Mouse (Mus musculus): Measurements from ENCODE around the gene Pitpnm2.

Pitpnm2 gene

DNA sequence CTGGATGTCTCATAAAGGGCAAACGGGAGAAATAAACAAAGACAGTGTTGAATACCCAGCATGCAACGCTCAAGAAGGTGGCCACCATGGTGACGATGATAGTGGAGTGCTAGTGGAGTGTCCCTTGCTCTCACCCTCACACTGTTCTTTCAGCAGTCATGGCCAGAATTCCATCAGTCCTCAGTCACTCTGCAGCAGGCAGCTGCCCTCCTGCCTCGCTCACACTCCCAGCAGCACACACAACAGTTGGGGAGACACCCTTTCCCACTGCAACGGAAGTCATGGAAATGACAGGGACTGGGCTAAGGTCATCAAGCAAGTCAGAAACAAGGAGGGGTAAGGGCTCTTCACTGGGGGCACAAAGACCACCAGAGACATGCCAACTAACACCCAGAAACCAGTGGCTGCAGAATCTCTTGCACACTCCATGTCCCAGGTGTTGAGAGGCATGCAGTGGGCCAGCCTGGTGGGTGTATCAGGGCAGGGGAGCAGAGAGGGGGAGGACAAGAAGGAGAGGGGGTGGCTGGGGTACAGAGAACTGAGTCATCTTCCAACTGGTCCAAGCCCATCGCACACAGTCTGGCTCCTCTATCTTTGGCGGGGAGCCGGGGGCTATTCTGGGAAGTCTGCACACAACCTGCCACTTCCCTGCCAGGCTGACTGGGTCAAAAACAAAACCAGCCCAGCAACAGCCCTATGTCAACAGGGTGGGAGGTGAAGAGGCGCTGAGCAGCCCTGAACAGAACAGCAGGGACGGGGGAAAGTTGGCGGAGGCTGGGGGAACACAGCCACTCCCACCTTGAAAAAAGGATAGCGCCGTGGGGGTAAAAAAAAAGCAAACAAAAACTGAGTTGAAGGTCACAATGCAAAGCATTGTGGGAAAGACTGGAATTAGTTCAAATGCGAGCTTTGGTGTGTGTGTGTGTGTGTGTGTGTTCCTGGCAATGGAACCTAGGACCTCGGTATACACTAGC, 76.3 kb downstream of the Pitpnm2 start:
- peak; percentile 83 for DNase-seq

DNA sequence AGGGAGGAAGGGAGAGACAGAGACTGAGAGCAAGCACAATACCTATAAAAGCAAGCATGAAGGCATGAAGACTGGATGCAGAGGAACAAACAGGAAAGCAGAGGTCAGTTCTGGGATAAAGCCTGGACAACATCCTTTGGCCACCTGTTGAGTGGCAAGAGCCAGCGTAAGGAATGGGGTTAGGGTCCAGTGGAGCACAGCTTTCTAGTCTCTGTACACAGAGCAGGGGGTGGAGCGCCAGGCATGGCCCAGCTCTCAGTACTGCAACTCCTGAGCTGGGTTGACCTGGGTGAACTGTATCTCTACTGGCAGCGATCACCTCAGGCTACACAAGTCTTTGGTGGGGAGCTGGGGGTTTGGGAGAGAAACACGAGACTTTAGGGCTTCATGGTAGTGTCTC, 77.3 kb downstream of the Pitpnm2 start:
- no peak for DNase-seq

DNA sequence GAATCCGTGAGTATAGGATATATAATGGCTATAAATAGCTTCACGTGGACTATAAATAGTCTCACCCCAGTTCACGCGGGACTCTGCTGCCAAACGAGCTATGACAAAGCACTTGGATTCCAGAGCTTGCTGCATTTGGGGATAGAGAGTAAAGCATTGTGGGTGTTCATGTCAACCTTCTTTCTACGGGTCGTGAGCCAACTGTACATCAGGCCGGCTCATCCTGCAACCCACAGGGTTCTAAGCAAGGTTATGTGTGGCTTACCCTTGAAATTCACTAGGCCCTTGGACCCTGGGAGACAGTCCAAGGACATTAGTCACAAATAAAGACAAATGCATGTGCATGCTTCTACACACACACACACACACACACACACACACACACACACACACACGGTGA, 77.8 kb downstream of the Pitpnm2 start:
- DNase-seq = no peak

DNA sequence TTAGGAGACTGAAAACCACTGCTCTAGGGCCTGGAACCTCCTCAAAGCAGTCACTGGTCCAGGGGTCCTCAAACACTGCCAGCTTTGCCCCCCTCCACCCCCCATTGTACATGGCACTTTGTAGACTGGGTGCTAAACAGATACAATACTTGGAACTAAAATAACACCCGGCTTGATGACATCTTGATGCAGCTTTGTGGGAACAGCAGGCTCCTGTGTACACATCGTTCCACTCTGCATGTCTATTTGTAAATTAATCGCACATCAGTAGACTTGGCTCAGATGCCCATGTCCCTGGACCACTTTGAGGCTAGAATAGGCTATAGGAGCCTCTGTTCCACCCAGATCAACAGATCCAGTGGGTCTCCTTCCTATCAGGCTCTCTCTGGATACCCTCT, 80.3 kb downstream of the Pitpnm2 start:
- no peak for DNase-seq

DNA sequence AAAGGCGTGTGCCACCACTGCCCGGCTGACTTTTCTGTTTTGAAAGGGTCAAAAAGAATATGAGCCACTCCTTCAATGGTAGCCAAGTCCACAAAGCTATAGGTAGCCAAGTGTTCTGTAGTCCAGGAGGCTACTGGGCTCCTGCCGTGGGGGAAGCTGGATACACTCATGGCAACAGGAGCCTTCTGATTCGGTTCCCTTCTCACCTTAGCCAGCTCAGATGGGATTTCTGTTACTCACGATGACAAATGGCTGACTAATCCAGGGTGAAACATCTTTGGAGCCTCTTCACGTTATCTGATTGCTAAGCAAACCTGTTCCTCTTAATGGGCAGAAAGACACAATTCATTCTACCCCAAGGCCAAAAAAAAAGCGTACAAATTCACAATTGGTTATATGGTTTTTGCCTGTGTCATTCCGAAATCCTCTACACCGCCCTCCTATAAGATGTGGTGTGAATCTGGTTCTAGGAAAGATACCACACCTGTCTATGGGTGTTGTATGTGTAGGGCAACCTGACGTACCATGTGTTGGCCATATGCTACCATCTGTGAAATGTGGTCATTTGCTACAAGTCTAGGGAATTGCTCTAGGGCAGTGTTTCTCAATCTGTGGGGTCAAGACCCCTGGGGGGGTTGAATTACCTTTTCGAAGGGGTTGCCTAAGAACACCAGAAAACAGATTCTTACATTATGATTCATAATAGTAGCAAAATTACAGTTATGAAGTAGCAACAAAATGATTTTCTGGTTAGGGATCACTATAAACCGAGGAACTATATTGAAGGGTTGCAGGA, 80.9 kb downstream of the Pitpnm2 start:
- no peak for DNase-seq

DNA sequence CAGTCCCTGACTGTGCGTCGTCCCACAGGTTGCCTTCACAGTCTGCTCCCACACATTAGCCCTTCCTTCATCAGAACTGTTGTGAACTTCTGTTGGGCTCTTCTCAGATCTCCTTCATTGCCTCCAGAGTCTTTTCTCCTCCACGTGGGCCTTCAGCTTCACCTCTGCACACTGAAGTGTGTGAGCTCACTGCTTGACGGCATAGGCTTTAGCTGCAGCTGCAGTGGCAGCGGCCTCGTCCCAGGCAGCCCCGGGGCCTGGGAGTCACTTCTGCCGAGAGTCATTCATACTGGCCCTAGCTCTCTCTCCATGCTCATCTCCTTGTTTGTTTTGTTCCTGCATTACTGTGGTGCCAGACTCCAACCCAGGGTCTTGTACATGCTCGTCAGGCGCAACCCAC, 81.9 kb downstream of the Pitpnm2 start:
- DNase-seq = no peak

DNA sequence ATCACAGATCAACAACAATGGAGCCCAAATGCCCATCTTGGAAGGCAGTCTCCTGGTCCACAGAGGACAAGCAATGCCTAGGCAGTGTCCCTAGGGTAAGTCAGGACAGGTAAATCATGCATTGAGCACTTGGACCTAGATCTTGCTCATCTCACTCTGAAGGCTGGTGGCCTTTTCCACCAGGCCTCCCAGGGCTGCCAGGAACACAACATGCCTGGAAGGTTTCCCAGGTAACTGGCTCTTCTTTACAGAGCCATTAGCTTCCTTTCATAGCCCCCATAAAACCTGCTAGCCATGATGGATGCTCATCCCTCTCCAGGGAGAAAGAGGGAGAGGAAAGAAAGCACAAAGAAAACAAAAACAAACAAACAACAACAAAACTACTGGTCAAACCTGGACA, 82.8 kb downstream of the Pitpnm2 start:
- DNase-seq = no peak

DNA sequence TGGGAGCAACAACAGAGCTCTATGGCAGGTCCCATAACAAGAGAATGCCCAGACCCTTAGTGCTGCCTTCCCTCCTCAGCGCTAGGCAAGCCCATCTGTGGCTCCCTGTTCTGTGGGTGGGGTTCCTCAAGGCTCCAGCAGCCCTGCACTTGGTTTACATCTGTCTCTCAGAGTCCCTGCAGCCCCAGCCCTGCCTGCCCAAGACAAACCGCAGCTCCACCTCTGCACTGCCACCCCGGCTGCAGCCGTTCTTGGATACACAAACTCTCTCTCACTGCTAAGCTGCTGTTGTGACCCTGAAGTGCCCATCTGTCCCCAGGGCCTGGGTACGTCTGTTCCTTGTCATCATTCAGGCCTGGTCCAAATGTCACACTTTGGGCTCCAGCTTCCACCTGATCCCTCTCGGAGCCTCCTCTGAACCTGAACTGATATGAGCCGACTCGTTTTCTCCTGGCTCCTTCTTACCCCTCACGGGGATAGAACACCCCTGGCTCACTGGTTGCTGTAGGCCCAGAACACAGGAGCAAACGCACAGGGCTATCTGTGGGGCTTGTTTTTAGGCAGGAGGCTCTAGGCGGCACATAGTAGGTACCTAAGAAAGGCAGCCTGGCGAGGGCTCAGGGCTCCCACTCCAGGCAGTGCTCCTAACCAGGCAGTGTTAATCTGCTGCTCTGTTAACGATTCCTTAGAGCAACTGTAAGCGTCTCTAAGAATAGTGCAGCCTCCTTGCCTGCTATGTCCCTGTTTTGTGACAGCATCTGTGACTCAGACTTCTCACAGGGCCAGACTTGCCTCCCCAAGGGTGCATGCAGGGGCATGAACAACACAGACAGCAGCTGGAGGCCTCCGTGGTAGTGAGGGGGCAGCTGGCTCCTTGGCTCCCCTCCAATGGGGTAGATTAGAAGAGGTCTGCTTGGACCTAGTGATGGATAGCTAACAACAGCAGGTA, 83.7 kb downstream of the Pitpnm2 start:
- no peak for DNase-seq

DNA sequence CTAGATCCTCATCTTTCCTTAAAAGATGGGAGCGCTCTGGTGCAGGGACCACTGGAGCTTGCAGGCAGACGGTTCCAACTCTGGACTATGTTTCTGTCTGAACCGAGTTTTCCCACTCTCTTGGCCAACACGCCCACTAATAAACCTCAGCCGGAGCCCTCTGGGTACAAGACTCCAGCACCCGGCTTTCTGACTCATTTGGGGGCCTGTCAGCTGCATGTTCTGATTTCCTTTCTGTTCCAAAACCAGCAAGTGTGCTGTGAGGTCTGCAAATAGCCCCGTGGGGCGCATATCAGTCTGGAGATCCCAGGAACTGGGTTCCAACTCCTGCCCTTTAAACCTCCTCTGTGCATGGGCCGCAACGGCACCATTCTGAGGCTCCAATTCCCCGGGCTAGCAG, 86.1 kb downstream of the Pitpnm2 start:
- no peak for DNase-seq

DNA sequence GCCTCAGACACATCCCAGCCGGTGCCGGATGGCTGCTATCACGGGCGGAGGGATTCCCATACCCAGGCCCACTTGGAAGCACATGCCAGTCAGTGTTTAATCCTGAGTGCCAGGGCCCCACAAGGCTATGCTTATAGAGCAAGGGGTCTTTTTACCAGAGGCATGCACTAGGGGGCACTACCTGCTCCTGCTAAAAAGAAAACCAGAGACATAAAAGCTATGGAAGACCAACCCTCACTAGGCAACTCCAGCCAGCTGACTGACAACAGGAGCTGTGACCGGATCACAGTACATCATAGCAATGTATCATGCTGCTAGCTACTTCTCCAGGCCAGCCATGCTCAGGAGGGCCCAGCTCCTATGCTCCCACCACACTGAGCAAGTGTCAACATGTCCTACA, 87.0 kb downstream of the Pitpnm2 start:
- DNase-seq = peak; percentile 86

DNA sequence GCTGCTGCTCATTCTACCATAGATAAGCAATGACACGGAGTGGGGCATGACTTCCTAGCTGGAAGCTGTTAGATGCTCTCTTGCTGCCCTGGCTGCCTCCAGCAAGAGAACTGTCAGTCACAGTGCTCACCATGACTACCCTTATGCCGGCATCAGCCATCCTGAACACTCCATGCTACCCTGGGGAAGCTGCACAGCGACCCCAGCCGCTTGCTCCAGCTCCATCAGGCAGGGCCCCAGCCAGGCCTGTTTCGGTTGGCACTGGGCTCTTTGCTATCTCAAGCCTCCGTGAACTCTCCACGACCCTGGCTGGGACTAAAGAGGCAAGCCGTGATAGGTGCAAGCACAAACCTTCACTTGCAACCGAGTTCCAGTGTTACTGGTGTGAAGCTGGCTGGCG, 87.7 kb downstream of the Pitpnm2 start:
- DNase-seq = no peak

DNA sequence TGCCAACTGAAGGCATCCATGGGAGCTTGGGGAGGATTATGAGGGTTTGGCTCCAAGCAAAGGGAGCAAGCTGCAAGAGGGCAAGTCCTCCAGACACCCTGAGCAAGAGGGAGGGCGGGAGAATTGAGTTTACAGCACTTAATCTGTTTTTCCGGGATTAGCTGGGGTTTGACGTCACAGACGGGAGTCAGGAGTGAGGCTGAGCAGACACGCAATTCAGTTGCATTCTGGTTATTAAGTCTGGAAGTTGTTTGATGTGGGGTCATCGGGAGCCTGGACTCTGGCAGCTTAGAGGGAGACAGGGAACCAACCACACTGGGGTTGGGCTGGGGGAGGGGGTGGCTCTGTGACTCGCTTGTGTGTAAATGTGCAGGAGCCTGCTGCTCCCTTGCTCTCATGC, 90.1 kb downstream of the Pitpnm2 start:
- DNase-seq = no peak

DNA sequence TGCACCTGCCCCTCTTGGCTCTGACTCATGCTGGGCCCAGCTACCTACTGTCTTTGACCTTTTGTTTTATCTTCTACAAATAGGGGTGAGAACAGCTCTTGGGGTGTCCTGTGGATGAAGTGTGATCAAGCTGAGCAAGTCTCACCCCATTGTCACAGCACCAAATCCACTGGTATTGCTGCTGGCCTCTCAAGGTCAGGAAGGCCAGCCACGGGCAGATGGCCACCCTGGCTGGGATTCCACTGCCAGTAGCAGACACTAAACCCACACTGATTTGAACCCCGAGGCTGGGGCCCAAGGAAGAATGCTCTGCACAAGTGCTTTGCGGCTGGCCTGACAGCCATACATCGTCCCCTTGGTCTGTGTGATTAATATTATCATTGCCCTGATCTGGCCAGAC, 91.3 kb downstream of the Pitpnm2 start:
- no peak for DNase-seq

DNA sequence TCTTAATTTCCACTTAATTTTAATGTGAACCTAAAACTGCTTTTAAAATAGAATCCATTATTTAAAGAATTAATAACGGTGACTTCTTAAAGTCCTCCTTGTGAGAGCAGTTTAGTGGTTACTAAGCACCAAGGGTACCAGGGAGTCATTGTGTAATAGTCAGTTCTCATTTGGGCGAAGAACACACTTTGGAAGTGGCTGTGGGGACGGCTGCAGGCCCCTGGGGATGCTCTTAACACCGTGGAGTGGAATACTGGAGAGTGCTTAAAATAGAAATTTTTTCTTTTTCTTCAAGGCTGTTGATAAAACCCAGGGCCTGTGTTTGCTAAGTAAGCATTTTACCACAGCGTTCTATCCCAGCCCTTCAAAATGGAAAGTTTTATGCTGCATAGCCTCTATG, 93.6 kb downstream of the Pitpnm2 start:
- no peak for DNase-seq

DNA sequence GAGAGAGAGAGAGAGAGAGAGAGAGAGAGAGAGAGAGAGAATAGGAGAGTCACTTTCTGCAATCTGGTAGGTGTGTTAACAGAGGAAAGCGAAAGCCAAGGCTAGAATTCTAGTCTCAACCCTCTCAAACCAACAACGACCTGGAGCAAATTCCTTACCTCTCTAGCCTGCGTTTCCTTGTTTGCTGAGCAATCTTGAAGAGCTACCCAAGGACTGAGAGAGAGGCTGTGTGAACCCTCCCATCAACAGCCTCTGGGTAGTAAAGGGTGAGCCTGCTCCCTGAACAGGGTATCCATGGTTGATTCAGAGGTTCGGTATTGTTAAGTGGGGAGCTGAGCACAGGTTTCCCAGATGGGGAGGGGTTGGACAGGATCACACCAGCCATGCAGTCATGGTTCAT, 96.8 kb downstream of the Pitpnm2 start:
- DNase-seq = no peak

DNA sequence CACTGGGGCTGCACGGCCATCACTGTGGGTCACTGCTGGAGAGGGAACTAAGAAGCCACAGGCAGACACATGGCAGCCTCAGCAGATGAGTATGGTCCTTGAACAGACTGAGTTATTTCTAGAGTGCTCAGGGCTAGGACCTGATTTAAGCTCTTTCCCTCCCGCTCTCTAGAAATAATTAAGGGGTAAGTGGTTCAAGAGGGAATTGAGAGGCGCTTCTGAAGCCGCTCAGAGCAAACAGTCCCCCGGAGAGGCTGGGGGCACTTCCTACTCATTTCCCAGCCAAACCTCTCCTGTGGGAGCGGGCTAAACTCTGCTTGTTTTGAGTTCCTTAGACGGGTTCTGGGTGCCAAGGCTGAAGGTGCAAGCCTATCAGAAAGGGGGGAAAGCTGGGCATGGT, 98.7 kb downstream of the Pitpnm2 start:
- DNase-seq = no peak

DNA sequence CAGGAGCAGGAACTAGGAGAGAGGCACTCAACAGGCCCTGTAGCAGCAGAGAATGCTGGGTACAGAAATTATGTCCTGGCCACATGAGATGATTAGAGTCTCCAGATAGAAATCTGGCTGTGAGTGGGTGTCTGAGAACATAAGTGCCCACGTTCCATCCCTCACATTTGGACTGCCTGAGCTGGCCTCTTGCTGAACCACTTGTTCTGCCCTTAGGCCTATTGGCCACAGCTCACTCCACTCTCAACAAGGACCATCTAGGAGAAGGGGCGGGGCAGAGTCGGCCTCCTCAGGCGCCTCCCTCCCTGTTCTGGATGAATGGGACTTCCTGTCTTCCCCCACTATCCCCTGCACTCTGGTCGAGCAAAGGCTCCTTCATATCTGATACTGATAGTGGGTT, 100.5 kb downstream of the Pitpnm2 start:
- peak; percentile 73 for DNase-seq

DNA sequence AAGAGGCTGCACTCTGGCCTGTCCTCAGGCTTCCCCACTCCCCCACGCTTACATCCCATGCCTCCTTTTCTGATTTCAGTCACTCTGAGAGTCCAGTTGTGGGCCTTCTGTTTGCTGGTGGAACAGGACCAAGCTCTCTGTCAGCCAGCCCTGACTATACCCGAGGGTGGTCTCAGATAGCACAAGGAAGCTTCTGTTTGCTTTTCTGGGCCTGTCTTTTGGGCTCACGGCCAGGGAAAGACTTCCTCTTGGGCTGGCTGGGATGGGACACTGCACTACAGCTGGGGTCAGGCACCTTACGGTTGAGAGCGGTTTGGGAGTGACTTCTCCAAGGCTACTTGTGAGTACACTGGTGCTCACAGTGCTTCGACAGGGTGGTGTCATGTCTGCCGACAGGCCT, 111.5 kb downstream of the Pitpnm2 start:
- peak; percentile 66 for DNase-seq

DNA sequence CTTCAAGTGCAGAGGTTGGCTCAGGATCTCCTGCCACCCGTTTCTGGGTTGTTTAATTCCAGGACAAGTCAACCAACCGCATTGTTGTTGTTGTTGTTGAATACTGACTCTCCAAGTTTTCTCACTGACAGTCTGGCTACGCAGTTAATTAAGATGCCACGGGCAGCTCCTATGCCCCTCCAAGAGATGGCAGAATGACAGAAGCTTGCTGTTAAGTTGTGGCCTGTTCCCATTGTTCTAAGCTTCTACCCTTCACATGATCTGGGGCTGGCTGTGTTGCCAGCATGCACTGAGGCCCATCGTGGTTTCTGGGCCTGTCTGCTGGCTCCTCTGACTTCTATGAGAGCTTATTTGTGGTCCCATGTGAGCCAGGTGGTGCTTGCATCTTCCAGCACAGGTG, 115.3 kb downstream of the Pitpnm2 start:
- no peak for DNase-seq

DNA sequence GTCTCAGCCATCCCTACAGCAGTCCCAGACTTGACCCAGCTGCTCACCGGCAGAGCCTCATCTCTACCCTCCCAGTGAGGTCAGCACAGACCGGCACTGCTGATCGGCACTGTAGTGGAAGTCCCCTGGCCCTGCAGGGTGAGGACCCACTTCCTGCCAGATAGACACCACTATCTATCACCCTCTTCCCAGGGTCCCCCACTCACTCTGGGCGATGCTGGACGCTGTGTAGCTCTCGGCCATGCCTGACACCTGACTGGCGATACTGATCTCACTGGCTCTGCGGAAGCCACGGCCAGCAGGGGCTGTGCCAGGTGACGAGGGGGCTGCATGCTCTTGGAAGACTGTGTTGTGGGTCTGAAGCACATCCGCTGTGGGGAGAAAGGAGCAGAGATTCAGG, 124.5 kb downstream of the Pitpnm2 start:
- no peak for DNase-seq

DNA sequence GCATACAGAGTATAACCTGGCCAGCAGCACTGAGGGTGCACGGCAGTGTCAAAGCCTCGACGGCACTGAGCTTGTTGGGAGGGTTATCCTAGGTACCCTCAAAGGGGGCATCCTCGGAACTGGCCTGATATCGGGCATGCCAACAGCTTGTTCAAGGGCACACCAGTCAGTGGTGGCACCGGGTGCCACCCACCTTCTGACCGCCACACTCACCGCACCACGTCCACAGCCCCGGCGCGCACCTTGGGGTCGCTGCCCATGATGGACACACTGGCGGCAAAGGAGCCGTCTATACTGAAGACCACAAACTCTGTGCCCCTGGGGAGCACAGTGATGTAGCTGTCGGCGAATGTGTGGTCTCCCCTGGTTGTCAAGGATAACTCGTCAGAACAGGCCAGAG, 127.2 kb downstream of the Pitpnm2 start:
- DNase-seq = no peak

DNA sequence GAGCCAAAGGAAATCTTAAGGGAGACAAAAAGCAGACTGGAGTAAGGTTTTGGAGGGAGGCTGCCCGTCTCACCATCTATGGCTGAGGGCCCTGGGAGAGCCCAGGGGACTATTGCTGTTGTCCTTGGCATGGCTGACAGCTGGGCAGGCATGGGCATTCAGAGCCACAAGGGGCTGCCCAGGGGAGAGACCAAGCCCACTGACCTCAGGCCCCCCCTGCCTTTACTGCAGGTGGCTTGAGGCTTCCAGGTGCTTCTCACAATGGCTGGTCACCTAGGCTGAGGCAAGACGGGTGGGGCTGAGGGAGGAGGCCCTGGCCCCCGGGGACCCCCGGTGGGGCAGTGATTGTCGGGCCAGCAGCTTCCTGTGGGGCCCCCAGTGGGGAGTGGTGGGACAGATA, 130.4 kb downstream of the Pitpnm2 start:
- DNase-seq = no peak

Data from lung, postnatal 10 days (tissue).